Mouse (Mus musculus) v-Abl transformed pro-B cells (cell line): ENCODE measurements around the gene Tacc2.
"Not testable (repeated sequence)": the region's sequence is repeated elsewhere in the genome, so short reads cannot be mapped to it uniquely, and the experiment has no call there.

Source experiments
- in situ Hi-C, 2 experiments: fragments of 400-800 bp; cut with MboI; formaldehyde crosslinking; loops; one replicate each; pipeline ENCODE4 v1.15.1; 2025; ENCODE audit not compliant: unreplicated experiment in 2 of 2

Gene Tacc2

GRCm38 (mm10) chr7:130645332-130645993, 68.2 kb downstream of the Tacc2 start:
- in situ Hi-C loops, result no loop called here

- in situ Hi-C loops, result no loop called here
These were observed 68.9 kb downstream of the Tacc2 start for GRCm38 (mm10) chr7:130645994-130646761.

GRCm38 (mm10) chr7:130646762-130647139, 69.5 kb downstream of the Tacc2 start:
- in situ Hi-C loops, result no loop called here

GRCm38 (mm10) chr7:130648061-130648460, 70.8 kb downstream of the Tacc2 start:
- in situ Hi-C loops, result no loop called here

- in situ Hi-C loops, result no loop called here
These were observed 72.0 kb downstream of the Tacc2 start for GRCm38 (mm10) chr7:130649257-130649656.

GRCm38 (mm10) chr7:130650621-130651020, 73.4 kb downstream of the Tacc2 start:
- in situ Hi-C loops, result no loop called here

- in situ Hi-C loops, result no loop called here
These were observed 75.9 kb downstream of the Tacc2 start for GRCm38 (mm10) chr7:130653036-130653555.

GRCm38 (mm10) chr7:130654562-130654961, 77.3 kb downstream of the Tacc2 start:
- in situ Hi-C loops, result no loop called here

- in situ Hi-C loops, result no loop called here
These were observed 79.7 kb downstream of the Tacc2 start for GRCm38 (mm10) chr7:130656965-130657364.

GRCm38 (mm10) chr7:130657751-130658150, 80.5 kb downstream of the Tacc2 start:
- in situ Hi-C loops, result no loop called here

- in situ Hi-C loops, result no loop called here
These were observed 81.9 kb downstream of the Tacc2 start for GRCm38 (mm10) chr7:130659129-130659528.

- in situ Hi-C loops, result no loop called here
These were observed 85.0 kb downstream of the Tacc2 start for GRCm38 (mm10) chr7:130662250-130662649.

- in situ Hi-C loops, result no loop called here
These were observed 85.6 kb downstream of the Tacc2 start for GRCm38 (mm10) chr7:130662869-130663268.

- in situ Hi-C loops, result no loop called here
These were observed 86.8 kb downstream of the Tacc2 start for GRCm38 (mm10) chr7:130664037-130664436.

- in situ Hi-C loops, result no loop called here
These were observed 87.4 kb downstream of the Tacc2 start for GRCm38 (mm10) chr7:130664629-130665028.

- in situ Hi-C loops, result no loop called here
These were observed 88.1 kb downstream of the Tacc2 start for GRCm38 (mm10) chr7:130665358-130665757.

GRCm38 (mm10) chr7:130668013-130668412, 90.8 kb downstream of the Tacc2 start:
- in situ Hi-C loops, result not testable (repeated sequence)

GRCm38 (mm10) chr7:130668729-130669281, 91.6 kb downstream of the Tacc2 start:
- in situ Hi-C loops, result no loop called here

GRCm38 (mm10) chr7:130669370-130669881, 92.2 kb downstream of the Tacc2 start:
- in situ Hi-C loops, result no loop called here

- in situ Hi-C loops, result no loop called here
These were observed 93.1 kb downstream of the Tacc2 start for GRCm38 (mm10) chr7:130670358-130670757.

GRCm38 (mm10) chr7:130671301-130671700, 94.1 kb downstream of the Tacc2 start:
- in situ Hi-C loops, result no loop called here
